Mouse (Mus musculus) liver, adult 2 months (tissue): ENCODE data around the gene Olfr33. TPM values are rescaled to one million over a fixed set of nuclear protein-coding genes. Genes with fewer than 3 reads are reported as not detected.

Source experiments
- DNase-seq: peaks from one replicate; pipeline ENCODE4 v3.0.0-alpha.2; 2011; ENCODE audit warnings: low read depth, low spot score; ENCODE audit errors: extremely low read depth
- H3K27ac ChIP-seq: fragments of 200-500 bp; replicated peaks from 2 replicates; pipeline ENCODE4 v1.5.1; 2012; ENCODE audit warnings: low read depth, mild to moderate bottlenecking, control low read depth, inconsistent platforms, low read length; ENCODE audit not compliant: insufficient read depth
- H3K27me3 ChIP-seq: fragments of 200-500 bp; 2 replicates; pipeline ENCODE4 v1.6.1; 2012; ENCODE audit warnings: mild to moderate bottlenecking, moderate library complexity, low read length, inconsistent platforms; ENCODE audit not compliant: control insufficient read depth, insufficient read depth
- H3K36me3 ChIP-seq: fragments of 200-500 bp; 2 replicates; pipeline ENCODE4 v1.6.1; 2012; ENCODE audit warnings: low read length, inconsistent platforms; ENCODE audit not compliant: control insufficient read depth, insufficient read depth
- H3K4me1 ChIP-seq: fragments of 200-500 bp; 2 replicates; pipeline ENCODE4 v1.6.1; 2011; ENCODE audit warnings: low read length; ENCODE audit not compliant: control insufficient read depth, insufficient read depth
- H3K4me3 ChIP-seq: fragments of 200-500 bp; 2 replicates; pipeline ENCODE4 v1.5.1; 2011; ENCODE audit warnings: low read depth, mild to moderate bottlenecking, control low read depth, low read length, moderate library complexity; ENCODE audit not compliant: insufficient read depth
- H3K79me2 ChIP-seq: fragments of 200-500 bp; 2 replicates; pipeline ENCODE4 v1.6.1; 2012; ENCODE audit warnings: inconsistent platforms, mild to moderate bottlenecking, low read length, moderate library complexity; ENCODE audit not compliant: control insufficient read depth, insufficient read depth
- H3K9ac ChIP-seq: fragments of 200-500 bp; 2 replicates; pipeline ENCODE4 v1.6.1; 2012; ENCODE audit warnings: low read depth, mild to moderate bottlenecking, control low read depth, inconsistent platforms, low read length
- CTCF ChIP-seq: fragments of 200-500 bp; IDR thresholded peaks from 2 replicates; pipeline ENCODE4 v1.5.1; 2011; ENCODE audit warnings: low read depth, low read length, control low read depth
- POLR2A ChIP-seq: fragments of 200-500 bp; IDR thresholded peaks from 2 replicates; pipeline ENCODE4 v1.6.1; 2011; ENCODE audit warnings: low read length, control low read depth; ENCODE audit not compliant: insufficient read depth; ENCODE audit errors: extremely low read depth
- WGBS: fragments of 180-500 bp; shearing (Covaris S2); methylation state at CpG from one replicate; pipeline ENCODE4 v1.1.7; 2018; 5-methylcytosine and 5-hydroxymethylcytosine counted together
- polyA plus RNA-seq: library from polyadenylated mRNA; depleted of rRNA; stranded (reverse); fragments of >200 nt; gene quantifications from 2 replicates; pipeline ENCODE4 v1.2.3, GENCODE M21; 2012
- total RNA-seq: library from RNA; depleted of rRNA; stranded (reverse); fragments of >200 nt; gene quantifications from 2 replicates; pipeline ENCODE4 v1.2.3, GENCODE M21; 2014

Gene Olfr33
- total and polyA plus RNA-seq, 2 experiments: not detected

DNA sequence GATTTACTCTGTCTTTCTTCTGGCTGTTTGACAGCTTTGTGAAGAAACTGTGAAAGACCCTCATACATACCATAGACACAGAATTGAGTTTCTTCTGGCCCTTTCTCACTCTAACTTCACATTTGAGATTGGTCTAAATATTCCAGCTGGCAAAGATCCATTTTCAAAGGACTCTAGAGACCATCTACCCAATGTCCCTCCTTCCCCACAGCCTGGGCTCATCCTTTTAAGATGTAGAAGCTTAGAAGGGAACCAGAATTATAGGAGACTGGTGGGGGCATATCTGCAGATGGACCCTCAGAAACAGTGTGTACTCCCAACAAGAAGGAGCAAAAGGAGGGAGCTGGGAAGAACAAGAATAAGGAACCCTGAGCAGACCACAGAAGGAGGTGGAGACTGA lies 17.0 kb downstream of the Olfr33 start, which contains the start of gene Olfr558:
TSS of gene Olfr558 (plus strand) at position 301 of the 400 bp plus-strand sequence.
- TF ChIP-seq CTCF (no peak), POLR2A (no peak)

DNA sequence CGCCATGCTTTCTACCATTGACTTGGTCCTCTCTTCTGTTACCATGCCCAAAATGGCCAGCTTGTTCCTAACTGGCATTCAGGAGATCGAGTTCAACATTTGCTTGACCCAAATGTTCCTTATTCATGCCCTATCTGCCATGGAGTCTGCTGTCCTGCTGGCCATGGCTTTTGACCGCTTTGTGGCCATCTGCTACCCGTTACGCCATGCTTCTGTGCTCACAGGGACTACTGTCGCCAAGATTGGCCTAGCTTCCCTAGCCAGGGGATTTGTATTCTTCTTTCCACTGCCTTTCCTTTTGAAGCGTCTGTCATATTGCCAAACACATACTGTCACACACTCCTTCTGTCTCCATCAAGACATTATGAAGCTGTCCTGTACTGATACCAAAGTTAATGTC lies 20.4 kb downstream of the Olfr33 start:
- no peak overlapping the region for H3K9ac ChIP-seq
- no peak overlapping the region for H3K27ac ChIP-seq
- H3K79me2 ChIP-seq: no peaks in the 10 kb centered on the region
- DNase-seq: no peak
- H3K27me3 ChIP-seq: peaks cover 4% of the 10 kb centered on the region; the same call in 1 of the 2 replicates
- no peaks in the 10 kb centered on the region for H3K36me3 ChIP-seq
- no peaks in the 10 kb centered on the region for H3K4me1 ChIP-seq
- no peak overlapping the region for H3K4me3 ChIP-seq
- 88% methylated on average over 7 of the region's 7 CpGs for WGBS
- no peak for TF ChIP-seq POLR2A

More for the DNA sequence above, 17.0 kb downstream of the Olfr33 start, which contains the start of gene Olfr558:
- no peaks in the 10 kb centered on the region for H3K79me2 ChIP-seq
- H3K27ac ChIP-seq: no peak within 1 kb of the TSS
- DNase-seq: no peak
- no peaks in the 10 kb centered on the region for H3K4me1 ChIP-seq
- no peak within 1 kb of the TSS for H3K4me3 ChIP-seq
- no peaks in the 10 kb centered on the region for H3K36me3 ChIP-seq
- H3K27me3 ChIP-seq: peaks cover under 1% of the 10 kb centered on the region; the same call in 1 of the 2 replicates
- no peak within 1 kb of the TSS for H3K9ac ChIP-seq

DNA sequence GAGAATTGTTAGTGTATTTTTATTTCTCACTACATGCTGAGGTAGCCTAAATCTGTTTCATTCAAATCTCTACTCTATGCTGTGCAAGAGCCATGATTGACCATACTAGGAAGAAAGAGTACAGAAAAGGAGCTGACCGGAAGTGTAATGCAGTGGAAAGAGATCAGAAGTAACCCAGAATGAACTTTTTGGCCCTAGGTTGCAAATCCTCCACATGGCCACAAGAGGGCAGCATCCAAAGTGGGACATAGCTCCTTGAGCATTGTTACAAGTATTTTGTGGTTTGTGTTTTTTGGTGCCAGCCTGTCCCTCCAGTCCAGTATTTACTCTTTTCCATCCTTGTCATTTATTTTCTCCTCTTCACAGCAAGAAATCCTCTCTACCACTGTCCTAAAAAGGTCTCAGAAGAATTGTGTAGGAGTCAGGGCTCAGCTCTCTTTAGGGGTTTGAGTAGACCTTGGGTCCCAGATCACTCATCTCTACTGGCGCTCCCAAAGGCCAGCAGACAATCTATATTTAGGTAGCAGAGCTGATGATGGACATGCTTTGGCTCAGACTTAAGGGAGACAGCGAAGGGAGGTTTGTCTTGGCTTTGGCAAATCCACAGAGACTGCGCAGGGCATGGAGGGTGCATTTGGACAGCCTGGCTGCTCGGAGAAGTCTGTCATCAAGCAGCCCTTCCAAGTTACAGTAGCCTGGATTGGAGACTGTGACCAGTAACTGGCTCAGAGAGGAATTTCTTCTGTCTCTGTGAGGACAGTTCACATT lies 23.3 kb downstream of the Olfr33 start, which contains the start of gene Olfr557:
TSS of gene Olfr557 (plus strand) at position 553 of the 768 bp plus-strand sequence.
- 71% methylated on average over 5 of the region's 5 CpGs for WGBS
- Histone ChIP-seq H3K4me3 (no peak within 1 kb of the TSS), H3K36me3 (no peaks in the 10 kb centered on the region), H3K4me1 (no peaks in the 10 kb centered on the region), H3K27ac (no peak within 1 kb of the TSS), H3K9ac (no peak within 1 kb of the TSS), H3K27me3 (peaks cover 4% of the 10 kb centered on the region; the same call in 1 of the 2 replicates), H3K79me2 (no peaks in the 10 kb centered on the region)
- DNase-seq: peak; percentile 39
- TF ChIP-seq CTCF (peak; percentile 76), POLR2A (no peak)

DNA sequence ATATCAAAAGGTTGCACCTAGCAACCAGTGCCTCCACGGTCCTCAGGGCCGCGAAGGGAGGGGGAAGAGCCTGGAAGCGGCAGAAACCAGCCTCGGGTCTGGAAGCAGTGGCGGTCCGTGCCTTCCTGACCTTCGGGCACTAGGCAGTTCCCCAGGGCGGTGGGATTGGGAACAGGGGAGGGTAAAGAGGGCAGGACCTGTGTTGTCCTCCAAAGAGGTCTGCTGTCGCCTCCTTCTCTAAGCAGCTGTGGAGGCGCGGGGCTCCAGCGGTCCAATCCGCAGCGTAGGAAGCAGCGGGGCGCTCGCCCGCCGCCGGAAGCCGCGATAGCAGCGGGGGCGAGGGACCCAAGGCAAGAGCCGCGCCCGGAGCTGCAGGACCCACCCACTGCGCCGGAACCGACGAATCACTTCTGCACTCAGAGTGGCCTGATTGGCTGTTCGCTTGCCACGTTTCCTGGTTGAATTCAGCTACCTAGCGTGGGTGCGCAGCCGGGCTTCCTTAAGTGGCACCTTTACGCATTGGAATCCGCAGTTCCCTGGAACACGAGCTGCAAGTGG lies 31.8 kb downstream of the Olfr33 start, which contains the start of gene Trim68:
TSS of gene Trim68 (minus strand) at position 384 of the 558 bp plus-strand sequence.
- Histone ChIP-seq H3K9ac (peak within 1 kb of the TSS; percentile 62), H3K4me3 (peak within 1 kb of the TSS; percentile 61), H3K27ac (no peak within 1 kb of the TSS), H3K4me1 (no peaks in the 10 kb centered on the region), H3K79me2 (no peaks in the 10 kb centered on the region), H3K36me3 (no peaks in the 10 kb centered on the region), H3K27me3 (no peaks in the 10 kb centered on the region)
- DNase-seq: peak; percentile 67
- TF ChIP-seq POLR2A (0 out of 2 replicates have a peak, but pooled peaks have one; percentile 12), CTCF (no peak)
- WGBS: 1% methylated on average over 40 of the region's 40 CpGs

DNA sequence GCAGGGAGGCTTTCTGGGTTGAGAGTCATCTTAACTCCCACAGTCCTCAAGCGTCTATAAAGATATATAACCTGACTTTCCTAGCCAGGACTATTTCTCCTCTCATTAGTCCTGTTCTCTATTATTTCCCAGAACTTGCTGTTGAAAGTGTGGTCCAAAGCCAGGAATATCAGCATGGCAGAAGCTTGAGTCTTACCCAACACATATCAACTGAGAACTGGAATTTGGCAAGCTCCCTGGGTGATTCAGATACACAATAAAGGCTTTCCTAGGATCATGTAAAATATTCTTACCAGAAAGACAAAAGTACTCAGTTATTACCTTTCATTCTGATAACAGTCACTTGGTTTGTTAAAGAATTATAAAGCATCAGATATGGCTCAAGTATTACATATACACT lies 37.0 kb downstream of the Olfr33 start:
- H3K36me3 ChIP-seq: no peaks in the 10 kb centered on the region
- no peaks in the 10 kb centered on the region for H3K4me1 ChIP-seq
- WGBS: 87% methylated on average over 1 of the region's 1 CpGs
- TF ChIP-seq CTCF (no peak), POLR2A (no peak)
- H3K4me3 ChIP-seq: no peak overlapping the region
- no peaks in the 10 kb centered on the region for H3K27me3 ChIP-seq
- H3K9ac ChIP-seq: no peak overlapping the region
- H3K27ac ChIP-seq: no peak overlapping the region
- DNase-seq: no peak
- no peaks in the 10 kb centered on the region for H3K79me2 ChIP-seq
